Mouse (Mus musculus): ENCODE results near the gene Arvcf. TPM values are rescaled to one million over a fixed set of nuclear protein-coding genes. Genes with fewer than 3 reads are reported as not detected.

The Arvcf gene
- polyA plus RNA-seq, 1 experiment from 2014 or later, result 8.7 TPM

- no peak overlapping the region for H3K9ac ChIP-seq (ENCODE audit: low read length)
Measured at GRCm38 (mm10) chr16:18452361-18452862, 104.4 kb downstream of the Arvcf start.

GRCm38 (mm10) chr16:18453846-18454245 lies 105.9 kb downstream of the Arvcf start:
- H3K4me3 ChIP-seq (ENCODE audit: low read depth, low read length), result no peak overlapping the region
- no peak overlapping the region for H3K4me2 ChIP-seq (replicated peaks; ENCODE audit: low read depth)
- no peaks in the 10 kb centered on the region for H3K4me1 ChIP-seq (replicated peaks; ENCODE audit: control insufficient read depth, insufficient read depth)
- TF ChIP-seq EP300 (optimal IDR thresholded peaks at IDR 0.05) (no peak), CTCF (IDR thresholded peaks at IDR 0.05; ENCODE audit: low read depth) (no peak)
- no peaks in the 10 kb centered on the region for H3K27me3 ChIP-seq (ENCODE audit: control insufficient read depth, insufficient read depth, low read length)
- no peak overlapping the region for H3K9ac ChIP-seq (ENCODE audit: low read length)
- H3K36me3 ChIP-seq (ENCODE audit: control insufficient read depth, insufficient read depth, low read length), result peaks cover 10% of the 10 kb centered on the region; the same call in 1 of the 2 replicates
- no peaks in the 10 kb centered on the region for H3K9me3 ChIP-seq (ENCODE audit: control insufficient read depth, low read length)
- no peak for ATAC-seq (ENCODE audit: low FRiP score, low TSS enrichment)
- WGBS, result 60% methylated on average over 5 of the region's 5 CpGs
- H3K27ac ChIP-seq (replicated peaks), result no peak overlapping the region
- DNase-seq (ENCODE audit: low spot score), result no peak

More at GRCm38 (mm10) chr16:18452361-18452862, 104.4 kb downstream of the Arvcf start:
- Histone ChIP-seq H3K9me3 (ENCODE audit: control insufficient read depth, low read length) (no peaks in the 10 kb centered on the region), H3K4me1 (replicated peaks; ENCODE audit: control insufficient read depth, insufficient read depth) (no peaks in the 10 kb centered on the region), H3K4me2 (replicated peaks; ENCODE audit: low read depth) (no peak overlapping the region), H3K27me3 (ENCODE audit: control insufficient read depth, insufficient read depth, low read length) (no peaks in the 10 kb centered on the region), H3K4me3 (ENCODE audit: low read depth, low read length) (no peak overlapping the region), H3K27ac (replicated peaks) (no peak overlapping the region), H3K36me3 (ENCODE audit: control insufficient read depth, insufficient read depth, low read length) (peaks cover 10% of the 10 kb centered on the region; the same call in 1 of the 2 replicates)
- ATAC-seq (ENCODE audit: low FRiP score, low TSS enrichment) (no peak), DNase-seq (ENCODE audit: low spot score) (no peak)
- 82% methylated on average over 8 of the region's 8 CpGs for WGBS
- TF ChIP-seq EP300 (optimal IDR thresholded peaks at IDR 0.05), result no peak
- TF ChIP-seq CTCF (IDR thresholded peaks at IDR 0.05; ENCODE audit: low read depth), result no peak

- H3K4me3 ChIP-seq (ENCODE audit: low read depth, low read length), result no peak overlapping the region
- H3K9ac ChIP-seq (ENCODE audit: low read length), result no peak overlapping the region
- ATAC-seq (ENCODE audit: low FRiP score, low TSS enrichment) (no peak), DNase-seq (ENCODE audit: low spot score) (no peak)
- no peaks in the 10 kb centered on the region for H3K27me3 ChIP-seq (ENCODE audit: control insufficient read depth, insufficient read depth, low read length)
- peaks cover 10% of the 10 kb centered on the region; the same call in 1 of the 2 replicates for H3K36me3 ChIP-seq (ENCODE audit: control insufficient read depth, insufficient read depth, low read length)
- H3K27ac ChIP-seq (replicated peaks), result no peak overlapping the region
- H3K4me1 ChIP-seq (replicated peaks; ENCODE audit: control insufficient read depth, insufficient read depth), result no peaks in the 10 kb centered on the region; the same call in none of the 2 replicates
- TF ChIP-seq EP300 (optimal IDR thresholded peaks at IDR 0.05), result no peak
- no peak for TF ChIP-seq CTCF (IDR thresholded peaks at IDR 0.05; ENCODE audit: low read depth)
- no peaks in the 10 kb centered on the region for H3K9me3 ChIP-seq (ENCODE audit: control insufficient read depth, low read length)
- WGBS, result 82% methylated on average over 6 of the region's 6 CpGs
- H3K4me2 ChIP-seq (replicated peaks; ENCODE audit: low read depth), result no peak overlapping the region
Measured at GRCm38 (mm10) chr16:18455407-18455806, 107.4 kb downstream of the Arvcf start.

MicroRNA genes within 50 kb of the gene (microRNA counts, 519-probe panel; counts per million panel counts)
- 3,606 counts per million, percentile 20 among the panel's probes with 10 or more counts for microRNA mmu-miR-185

Small RNA genes lying within 50 kb of the gene (microRNA-seq; reads per million reads assigned to microRNA genes)
- gene Gm26219 (not detected), gene Mir185 (229 reads per million, percentile 55 among the genes with 10 or more reads in this experiment)

Other genes starting within 250 kb of the Arvcf start
- gene Rtn4r, start 220.5 kb upstream of the Arvcf start, polyA plus RNA-seq (2015; fragmentation: Nextera tagmentation; extraction: Ambion mirVana), result 1.1 TPM in 2 replicates
- not detected in 2 replicates for gene Ccdc188, start 130.3 kb upstream of the Arvcf start, polyA plus RNA-seq (2015; fragmentation: Nextera tagmentation; extraction: Ambion mirVana)
- 6.8 and 7.8 TPM in 2 replicates for gene Zdhhc8, start 113.0 kb upstream of the Arvcf start, polyA plus RNA-seq (2015; fragmentation: Nextera tagmentation; extraction: Ambion mirVana)
- 35.4 and 39.8 TPM in 2 replicates for gene Trmt2a, start 99.5 kb upstream of the Arvcf start, polyA plus RNA-seq (2015; fragmentation: Nextera tagmentation; extraction: Ambion mirVana)
- gene Ranbp1, start 99.5 kb upstream of the Arvcf start, polyA plus RNA-seq (2015; fragmentation: Nextera tagmentation; extraction: Ambion mirVana), result 236 and 273 TPM in 2 replicates
- gene Gm49776, start 89.9 kb upstream of the Arvcf start, polyA plus RNA-seq (2015; fragmentation: Nextera tagmentation; extraction: Ambion mirVana), result 0.67 and 1.8 TPM in 2 replicates
- gene Dgcr8, start 58.9 kb upstream of the Arvcf start, polyA plus RNA-seq (2015; fragmentation: Nextera tagmentation; extraction: Ambion mirVana), result 8.1 and 8.4 TPM in 2 replicates
- 16.2 and 16.9 TPM in 2 replicates for gene Tango2, start 79 bp upstream of the Arvcf start, polyA plus RNA-seq (2015; fragmentation: Nextera tagmentation; extraction: Ambion mirVana)
- gene Txnrd2, start 78.2 kb downstream of the Arvcf start, polyA plus RNA-seq (2015; fragmentation: Nextera tagmentation; extraction: Ambion mirVana), result 16.2 and 16.8 TPM in 2 replicates
- 95.1 and 99.6 TPM in 2 replicates for gene Comt, start 78.7 kb downstream of the Arvcf start, polyA plus RNA-seq (2015; fragmentation: Nextera tagmentation; extraction: Ambion mirVana)
- 8.3 and 9.0 TPM in 2 replicates for gene Gnb1l, start 150.5 kb downstream of the Arvcf start, polyA plus RNA-seq (2015; fragmentation: Nextera tagmentation; extraction: Ambion mirVana)
- 0.74 and 1.1 TPM in 2 replicates for gene Rtl10, start 150.7 kb downstream of the Arvcf start, polyA plus RNA-seq (2015; fragmentation: Nextera tagmentation; extraction: Ambion mirVana)
- gene Tbx1, start 242.5 kb downstream of the Arvcf start, polyA plus RNA-seq (2015; fragmentation: Nextera tagmentation; extraction: Ambion mirVana), result 0.34 TPM in 2 replicates